Mouse (Mus musculus) hindbrain, embryonic 16.5 days (tissue): ENCODE results near the gene Ngdn. TPM values are rescaled to one million over a fixed set of nuclear protein-coding genes. Genes with fewer than 3 reads are reported as not detected.

Experiments used
- ATAC-seq: fragments of 200-750 bp; cut with Nextera tagmentation; 2 replicates; pipeline ENCODE4 v1.8.0; 2017; ENCODE audit warnings: moderate TSS enrichment, moderate library complexity
- H3K27ac ChIP-seq: fragments of 300-500 bp; sonication (generic); 2 replicates; pipeline ENCODE4 v1.5.1; 2014; ENCODE audit warnings: low read depth, mild to moderate bottlenecking, control low read depth, low read length, moderate library complexity
- H3K27me3 ChIP-seq: fragments of 300-500 bp; sonication (generic); replicated peaks from 2 replicates; pipeline ENCODE4 v1.6.1; 2014; ENCODE audit warnings: low read length; ENCODE audit not compliant: control insufficient read depth, insufficient read depth
- H3K36me3 ChIP-seq: fragments of 300-500 bp; sonication (generic); 2 replicates; pipeline ENCODE4 v1.6.1; 2014; ENCODE audit warnings: mild to moderate bottlenecking, low read length, moderate library complexity, mixed read lengths; ENCODE audit not compliant: control insufficient read depth, insufficient read depth
- H3K4me1 ChIP-seq: fragments of 300-500 bp; sonication (generic); 2 replicates; pipeline ENCODE4 v1.6.1; 2014; ENCODE audit warnings: low read depth, low read length; ENCODE audit not compliant: control insufficient read depth, insufficient read depth
- H3K4me2 ChIP-seq: fragments of 300-500 bp; sonication (generic); 2 replicates; pipeline ENCODE4 v1.6.1; 2014; ENCODE audit warnings: mild to moderate bottlenecking, low read length, control low read depth, moderate library complexity
- H3K4me3 ChIP-seq: fragments of 300-500 bp; sonication (generic); 2 replicates; pipeline ENCODE4 v1.5.1; 2014; ENCODE audit warnings: mild to moderate bottlenecking, low read length, control low read depth, moderate library complexity
- H3K9ac ChIP-seq: fragments of 300-500 bp; sonication (generic); 2 replicates; pipeline ENCODE4 v1.6.1; 2014; ENCODE audit warnings: low read depth, mild to moderate bottlenecking, control low read depth, low read length, moderate library complexity
- H3K9me3 ChIP-seq: fragments of 300-500 bp; sonication (generic); 2 replicates; pipeline ENCODE4 v1.6.1; 2014; ENCODE audit warnings: mild to moderate bottlenecking, low read length, moderate library complexity; ENCODE audit not compliant: control insufficient read depth
- WGBS: fragments of 180-500 bp; shearing (Covaris S2); extraction: QIAGEN DNeasy Blood & Tissue Kit; methylation state at CpG from one replicate; pipeline ENCODE4 v1.1.7; 2014; 5-methylcytosine and 5-hydroxymethylcytosine counted together
- polyA plus RNA-seq: library from polyadenylated mRNA; unstranded; fragments of >200 nt; fragmentation: Nextera tagmentation; extraction: Ambion mirVana; gene quantifications from 2 replicates; pipeline ENCODE4 v1.2.1, GENCODE M21; 2015

The Ngdn gene
- polyA plus RNA-seq, 1 experiment from 2014 or later: 48.2 TPM

DNA sequence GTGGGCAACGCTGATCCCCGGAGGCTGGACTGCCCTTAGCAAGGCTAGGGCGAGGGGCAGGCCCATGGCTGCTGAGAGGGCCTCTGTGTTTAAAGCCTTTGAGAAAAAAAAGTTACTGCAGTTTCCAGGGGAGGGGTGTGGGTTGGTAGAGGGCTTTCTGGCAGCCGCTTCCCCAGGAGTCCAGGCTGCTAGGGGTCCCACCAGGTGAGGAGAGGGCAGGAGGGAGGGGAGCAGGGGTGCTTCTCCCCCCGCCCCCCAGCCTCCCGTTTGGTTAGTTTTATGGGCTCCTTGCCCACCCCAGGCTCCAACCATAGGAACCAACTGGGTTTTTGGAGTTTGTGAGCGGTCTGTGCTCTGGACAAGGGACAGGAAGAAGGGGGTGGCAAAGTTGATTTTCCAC is 46.6 kb downstream of the Ngdn start:
- Histone ChIP-seq H3K4me2 (no peak overlapping the region), H3K4me3 (no peak overlapping the region), H3K36me3 (peaks cover 19% of the 10 kb centered on the region), H3K27ac (no peak overlapping the region; the same call in 1 of the 2 replicates), H3K9me3 (no peaks in the 10 kb centered on the region), H3K9ac (no peak overlapping the region), H3K4me1 (peaks cover 41% of the 10 kb centered on the region), H3K27me3 (no peaks in the 10 kb centered on the region)
- ATAC-seq: peak; percentile 11; the same call in 1 of the 2 replicates
- WGBS: 50% methylated on average over 7 of the region's 7 CpGs

DNA sequence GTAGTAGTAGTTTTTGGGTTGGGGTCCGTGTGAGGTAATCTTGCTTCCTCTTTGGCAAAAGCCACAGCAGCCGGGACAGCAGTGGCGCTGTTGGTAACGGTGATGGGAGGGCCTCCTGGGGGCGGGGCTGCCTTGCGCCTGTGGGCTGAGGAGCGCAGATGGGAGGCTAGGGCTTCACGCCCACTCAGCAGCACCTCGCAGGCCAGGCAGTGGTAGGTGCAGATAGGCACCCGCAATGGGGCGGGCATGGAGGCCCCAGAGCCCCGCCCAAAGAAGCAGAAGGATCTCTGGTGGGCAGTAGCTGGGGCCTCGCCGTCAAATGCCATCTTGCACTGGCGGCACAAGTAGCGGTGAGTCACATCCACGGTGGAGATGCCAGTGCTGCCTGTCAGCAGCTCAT is 47.4 kb downstream of the Ngdn start:
- peaks cover 35% of the 10 kb centered on the region for H3K4me1 ChIP-seq

DNA sequence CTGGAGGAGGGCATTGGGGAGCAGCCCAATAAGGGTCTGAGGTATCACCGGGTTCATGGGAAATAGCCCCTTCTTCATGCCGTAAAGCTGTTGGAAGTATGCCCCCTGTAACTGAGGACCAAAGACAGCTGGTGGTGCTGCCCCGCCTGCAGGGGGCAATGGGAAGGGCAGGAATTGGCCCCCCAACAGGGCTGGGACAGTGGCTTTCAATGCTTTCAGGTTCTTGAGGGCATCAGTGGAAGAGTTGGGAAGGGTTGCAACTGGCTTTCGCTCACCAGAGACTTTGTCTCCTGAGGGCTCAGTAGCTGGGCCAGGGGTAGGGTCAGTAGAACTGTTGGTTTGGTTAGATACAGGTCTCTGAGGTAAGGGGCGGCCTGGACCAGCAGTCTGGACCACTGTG is 47.9 kb downstream of the Ngdn start:
- Histone ChIP-seq H3K36me3 (peaks cover 26% of the 10 kb centered on the region), H3K4me2 (peak overlapping the region; percentile 24; the same call in 1 of the 2 replicates), H3K4me3 (no peak overlapping the region), H3K27me3 (no peaks in the 10 kb centered on the region), H3K4me1 (peaks cover 35% of the 10 kb centered on the region), H3K9ac (no peak overlapping the region), H3K9me3 (no peaks in the 10 kb centered on the region), H3K27ac (peak overlapping the region; percentile 45; the same call in 1 of the 2 replicates)
- ATAC-seq: no peak; the same call in 1 of the 2 replicates
- 83% methylated on average over 5 of the region's 5 CpGs for whole genome bisulfite sequencing

More for the DNA sequence above, 47.4 kb downstream of the Ngdn start:
- H3K36me3 ChIP-seq: peaks cover 22% of the 10 kb centered on the region
- peak overlapping the region; percentile 45; the same call in 1 of the 2 replicates for H3K27ac ChIP-seq
- H3K27me3 ChIP-seq: no peaks in the 10 kb centered on the region
- H3K9ac ChIP-seq: no peak overlapping the region; the same call in 1 of the 2 replicates
- 18% methylated on average over 17 of the region's 17 CpGs for WGBS
- peak overlapping the region; percentile 24 for H3K4me2 ChIP-seq
- peak; percentile 49 for ATAC-seq
- no peak overlapping the region for H3K4me3 ChIP-seq
- H3K9me3 ChIP-seq: no peaks in the 10 kb centered on the region

- no peaks in the 10 kb centered on the region for H3K9me3 ChIP-seq
- no peak overlapping the region for H3K4me2 ChIP-seq
- no peak overlapping the region for H3K4me3 ChIP-seq
- H3K27ac ChIP-seq: no peak overlapping the region
- H3K36me3 ChIP-seq: peaks cover 27% of the 10 kb centered on the region
- WGBS: 80% methylated on average over 22 of the region's 22 CpGs
- H3K9ac ChIP-seq: no peak overlapping the region
- H3K4me1 ChIP-seq: peaks cover 28% of the 10 kb centered on the region
- ATAC-seq: no peak
- no peaks in the 10 kb centered on the region for H3K27me3 ChIP-seq
Observed at GRCm38 (mm10) chr14:55063581-55064381, 48.5 kb downstream of the Ngdn start.

DNA sequence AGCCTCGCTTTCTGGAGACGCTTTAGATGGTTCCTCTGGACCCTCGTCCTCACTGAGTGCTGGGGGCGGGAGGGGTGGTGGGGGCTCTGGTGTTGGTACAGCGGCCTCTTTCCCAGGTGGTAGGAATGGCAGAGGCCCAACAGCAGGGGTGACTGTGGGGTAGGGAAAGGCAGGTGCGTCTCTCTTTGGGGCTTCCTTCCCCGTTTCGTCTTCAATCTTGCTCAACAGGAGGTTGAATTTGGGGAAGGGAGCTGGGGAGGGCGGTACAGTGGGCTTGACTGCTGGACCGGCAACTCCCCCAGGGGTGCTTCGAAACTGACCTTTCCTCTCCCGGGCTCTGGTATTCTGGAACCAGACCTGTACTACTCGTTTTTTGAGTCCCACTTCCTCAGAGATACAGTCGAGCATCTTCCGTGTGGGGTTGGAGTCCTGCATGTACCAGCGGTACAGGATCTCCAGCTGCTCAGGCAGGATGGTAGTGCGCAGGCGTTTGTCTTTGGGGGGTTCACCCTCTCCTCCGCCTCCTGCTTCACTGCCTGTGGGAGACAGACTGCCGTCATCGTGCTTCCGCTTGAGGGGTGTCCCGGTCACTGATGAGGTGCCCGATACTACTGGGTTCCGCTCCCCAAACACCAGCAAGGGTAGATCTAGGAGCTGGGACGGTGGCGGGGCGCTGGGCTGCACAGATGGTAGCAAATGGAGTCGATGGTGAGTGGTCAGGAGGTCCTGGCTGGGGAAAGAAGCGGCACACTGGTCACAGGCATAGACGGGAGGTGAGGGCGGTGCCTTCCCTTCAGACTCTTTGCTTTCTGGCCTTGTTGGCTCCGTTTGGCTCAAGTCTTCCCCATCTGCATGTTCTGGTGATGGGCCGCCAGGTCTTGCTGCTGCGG is 49.5 kb downstream of the Ngdn start:
- H3K9me3 ChIP-seq: no peaks in the 10 kb centered on the region
- no peak for ATAC-seq
- WGBS: 82% methylated on average over 35 of the region's 35 CpGs
- H3K4me3 ChIP-seq: no peak overlapping the region
- no peak overlapping the region for H3K27ac ChIP-seq
- no peak overlapping the region for H3K4me2 ChIP-seq
- peaks cover 23% of the 10 kb centered on the region for H3K4me1 ChIP-seq
- peaks cover 33% of the 10 kb centered on the region for H3K36me3 ChIP-seq
- H3K27me3 ChIP-seq: no peaks in the 10 kb centered on the region
- no peak overlapping the region for H3K9ac ChIP-seq

- Histone ChIP-seq H3K4me1 (peaks cover 20% of the 10 kb centered on the region), H3K4me3 (no peak overlapping the region), H3K27ac (no peak overlapping the region), H3K36me3 (peaks cover 35% of the 10 kb centered on the region), H3K9me3 (no peaks in the 10 kb centered on the region), H3K9ac (no peak overlapping the region), H3K4me2 (no peak overlapping the region), H3K27me3 (no peaks in the 10 kb centered on the region)
- ATAC-seq: no peak
- whole genome bisulfite sequencing: 88% methylated on average over 13 of the region's 13 CpGs
Observed at GRCm38 (mm10) chr14:55065391-55065790, 50.1 kb downstream of the Ngdn start.

DNA sequence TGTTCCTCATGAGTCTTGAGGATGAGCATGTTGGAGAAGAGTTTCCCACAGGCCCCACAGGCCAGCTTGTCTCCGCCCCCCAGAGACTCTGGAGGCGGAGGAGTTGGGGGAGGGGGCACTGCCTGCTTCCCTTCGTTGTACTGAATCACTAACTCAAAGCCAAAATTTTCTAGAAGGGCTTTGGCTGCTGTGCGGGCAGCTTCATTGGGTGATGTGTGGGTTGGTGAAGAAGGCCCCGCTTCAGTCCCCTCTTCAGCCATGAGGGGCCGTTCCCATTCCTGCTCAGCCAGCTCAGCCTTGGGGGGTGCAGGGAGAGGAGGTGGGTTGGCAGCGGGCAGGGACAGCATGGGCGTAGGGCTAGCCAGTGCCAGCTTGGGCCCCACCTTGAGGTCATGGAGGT is 50.8 kb downstream of the Ngdn start:
- Histone ChIP-seq H3K9me3 (no peaks in the 10 kb centered on the region), H3K36me3 (peaks cover 36% of the 10 kb centered on the region), H3K27ac (no peak overlapping the region), H3K4me3 (no peak overlapping the region), H3K9ac (no peak overlapping the region), H3K4me1 (peaks cover 16% of the 10 kb centered on the region), H3K27me3 (no peaks in the 10 kb centered on the region), H3K4me2 (no peak overlapping the region)
- 83% methylated on average over 8 of the region's 8 CpGs for whole genome bisulfite sequencing
- no peak for ATAC-seq

GRCm38 (mm10) chr14:55071756-55072155 is 56.5 kb downstream of the Ngdn start:
- ATAC-seq: no peak
- WGBS: 28% methylated on average over 19 of the region's 19 CpGs
- no peaks in the 10 kb centered on the region for H3K9me3 ChIP-seq
- peak overlapping the region; percentile 8; the same call in 1 of the 2 replicates for H3K27ac ChIP-seq
- H3K9ac ChIP-seq: peak overlapping the region; percentile 43
- no peak overlapping the region for H3K4me2 ChIP-seq
- H3K4me3 ChIP-seq: no peak overlapping the region
- no peaks in the 10 kb centered on the region; the same call in 1 of the 2 replicates for H3K27me3 ChIP-seq
- H3K4me1 ChIP-seq: peaks cover 10% of the 10 kb centered on the region; the same call in 1 of the 2 replicates
- peaks cover 38% of the 10 kb centered on the region for H3K36me3 ChIP-seq
